Mouse (Mus musculus) brain, embryonic 14.5 days (tissue): Measurements from ENCODE around the gene Grin2a. TPM values are rescaled to one million over a fixed set of nuclear protein-coding genes. Genes with fewer than 3 reads are reported as not detected.

Experiments
- DNase-seq: peaks from one replicate; pipeline ENCODE4 v3.0.0-alpha.2; 2011; ENCODE audit warnings: low read depth
- CTCF ChIP-seq: fragments of 200-500 bp; IDR thresholded peaks from 2 replicates; pipeline ENCODE4 v1.5.1; 2012; ENCODE audit warnings: inconsistent platforms, mild to moderate bottlenecking, moderate library complexity, borderline replicate concordance; ENCODE audit not compliant: insufficient read depth, insufficient read length; ENCODE audit errors: extremely low read depth
- POLR2A ChIP-seq: fragments of 200-500 bp; IDR thresholded peaks from 2 replicates; pipeline ENCODE4 v1.6.1; 2012; ENCODE audit warnings: mild to moderate bottlenecking, inconsistent platforms, borderline replicate concordance; ENCODE audit not compliant: poor library complexity, insufficient read depth, insufficient read length, severe bottlenecking; ENCODE audit errors: extremely low read depth
- polyA plus RNA-seq: library from polyadenylated mRNA; depleted of rRNA; stranded (reverse); fragments of >200 nt; gene quantifications from 2 replicates; pipeline ENCODE4 v1.2.3, GENCODE M21; 2012

Gene Grin2a
- polyA plus RNA-seq, 1 experiment = 2.1 TPM

GRCm38 (mm10) chr16:9841496-9841895, 153.9 kb downstream of the Grin2a start:
- DNase-seq = no peak
- TF ChIP-seq CTCF = no peak
- TF ChIP-seq POLR2A = no peak

- TF ChIP-seq CTCF (no peak), POLR2A (no peak)
- no peak for DNase-seq
Measured at GRCm38 (mm10) chr16:9836542-9836941, 158.8 kb downstream of the Grin2a start.

DNA sequence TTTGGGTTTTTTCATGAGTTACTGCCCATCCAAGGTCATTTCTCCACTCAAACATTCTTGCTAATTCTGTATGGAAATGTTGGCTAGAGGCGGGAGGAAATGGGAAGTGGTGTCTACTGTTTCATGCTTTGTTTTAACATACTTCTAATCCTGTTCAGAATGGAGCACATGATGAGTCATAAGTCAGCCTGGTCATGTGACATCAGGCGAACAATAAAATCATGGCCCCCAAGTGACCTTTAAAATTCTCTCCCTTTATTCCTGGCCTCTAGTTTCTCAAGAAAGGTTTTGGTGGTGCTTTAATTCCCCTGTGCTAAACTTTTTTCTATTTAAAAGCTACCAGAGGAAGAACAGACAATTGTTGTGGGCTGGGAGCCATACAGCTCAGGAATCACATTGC, 161.1 kb downstream of the Grin2a start:
- no peak for TF ChIP-seq POLR2A
- TF ChIP-seq CTCF = no peak
- no peak for DNase-seq

- no peak for TF ChIP-seq CTCF
- no peak for TF ChIP-seq POLR2A
- DNase-seq = no peak
Measured at GRCm38 (mm10) chr16:9825110-9825483, 170.3 kb downstream of the Grin2a start.

GRCm38 (mm10) chr16:9824436-9825109, 170.8 kb downstream of the Grin2a start:
- DNase-seq = no peak
- TF ChIP-seq POLR2A (no peak), CTCF (no peak)

DNA sequence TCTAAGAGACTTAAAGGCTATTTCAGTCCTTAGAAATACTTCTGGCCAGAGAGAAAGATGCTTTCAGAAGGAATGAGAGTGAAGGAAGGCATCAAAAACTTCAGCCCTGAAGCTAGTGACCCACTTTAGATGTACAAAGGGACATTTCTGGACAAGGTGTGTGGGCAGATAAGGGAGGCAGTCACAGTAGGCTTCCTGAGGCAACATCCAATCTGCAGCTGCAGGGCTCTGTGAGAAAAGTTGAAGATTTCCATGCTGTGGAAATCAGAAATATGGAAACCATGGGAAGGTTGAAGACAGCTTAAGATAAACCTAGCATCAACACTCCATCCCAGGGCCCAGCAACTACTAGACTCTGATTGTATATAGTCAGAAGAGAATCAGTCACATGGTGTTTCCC, 171.7 kb downstream of the Grin2a start:
- TF ChIP-seq POLR2A (no peak), CTCF (no peak)
- DNase-seq = no peak

GRCm38 (mm10) chr16:9819508-9819907, 175.9 kb downstream of the Grin2a start:
- TF ChIP-seq POLR2A (no peak), CTCF (no peak)
- DNase-seq = peak; percentile 12

DNA sequence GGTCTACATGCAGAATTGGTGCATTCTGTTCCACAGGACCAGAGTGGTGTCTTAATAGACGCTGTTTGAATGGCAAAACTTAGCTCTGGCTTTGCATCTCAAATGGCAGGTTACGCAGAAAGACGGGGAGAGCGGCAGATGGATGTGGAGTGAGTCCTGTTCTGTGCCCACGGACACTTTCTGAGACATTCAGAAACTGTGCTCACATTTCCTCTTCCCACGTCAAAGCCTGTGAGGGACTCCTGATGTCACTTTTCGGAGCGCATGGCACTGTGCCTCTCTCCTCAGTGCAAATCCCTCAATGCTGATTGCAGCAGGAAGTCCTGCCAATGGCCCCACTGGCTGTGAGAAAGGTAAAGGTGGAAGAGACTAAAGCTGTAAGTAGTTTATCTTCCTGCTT, 194.0 kb downstream of the Grin2a start:
- DNase-seq = no peak
- no peak for TF ChIP-seq POLR2A
- no peak for TF ChIP-seq CTCF

DNA sequence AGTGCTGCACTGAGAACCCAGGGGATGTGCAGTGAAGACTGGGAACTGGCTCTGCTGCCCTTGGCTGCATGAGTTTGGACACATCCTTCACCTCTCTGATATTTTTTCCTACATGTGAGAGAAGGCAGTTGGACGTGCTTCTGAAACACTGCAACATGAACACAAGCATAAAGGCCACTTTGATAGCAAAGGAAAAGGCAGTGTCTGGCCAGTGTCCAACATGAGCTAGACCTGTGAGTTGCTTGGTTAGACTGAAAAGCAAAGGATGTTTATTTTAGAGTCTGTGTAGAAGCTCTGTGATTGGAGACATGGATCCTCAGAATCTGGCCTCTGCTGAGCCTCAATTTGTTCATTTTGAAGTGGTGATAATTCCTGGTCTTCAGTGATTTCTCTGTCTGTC, 195.1 kb downstream of the Grin2a start:
- no peak for DNase-seq
- no peak for TF ChIP-seq CTCF
- TF ChIP-seq POLR2A = no peak

- no peak for DNase-seq
- no peak for TF ChIP-seq POLR2A
Measured at GRCm38 (mm10) chr16:9792976-9793375, 202.4 kb downstream of the Grin2a start.

DNA sequence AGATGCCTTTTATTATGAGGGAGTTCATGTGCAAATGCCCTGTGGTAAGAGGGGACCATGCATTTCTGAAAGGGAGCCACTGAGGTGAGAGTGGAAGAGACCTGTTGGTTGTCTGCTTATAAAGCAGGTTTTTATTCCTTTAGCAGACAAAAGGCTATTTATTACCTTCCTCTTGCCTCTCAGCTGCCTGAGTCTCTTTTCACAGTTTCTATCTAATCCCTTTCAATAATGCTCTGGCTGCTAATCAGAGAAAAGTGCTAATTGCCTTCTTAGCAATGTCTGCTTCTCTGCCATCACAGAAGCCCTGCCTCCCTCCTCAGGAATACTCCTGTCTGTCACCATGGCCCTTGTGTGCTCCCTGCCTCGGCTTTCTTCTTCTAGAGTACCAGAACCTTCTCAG, 209.1 kb downstream of the Grin2a start:
- TF ChIP-seq POLR2A = no peak
- TF ChIP-seq CTCF = no peak
- peak; percentile 62 for DNase-seq

DNA sequence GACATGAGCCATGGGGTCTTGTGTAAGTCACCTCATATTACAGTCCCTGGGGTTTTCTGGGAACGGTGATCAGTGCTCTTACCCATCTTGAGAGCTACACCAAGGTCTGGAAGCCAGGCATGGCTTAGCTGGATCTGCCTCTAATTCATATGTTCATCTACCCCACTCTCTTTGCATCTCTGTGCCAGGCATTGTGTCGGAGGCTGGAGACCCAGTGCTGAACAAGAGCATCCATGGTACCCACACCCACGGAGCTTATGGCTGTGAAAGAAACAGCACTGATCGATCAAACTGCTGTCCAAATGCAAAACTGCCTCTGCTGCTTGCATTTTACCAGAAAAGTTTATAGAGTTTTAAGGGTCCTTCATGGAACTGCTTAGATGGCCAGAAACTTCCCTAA, 209.5 kb downstream of the Grin2a start:
- TF ChIP-seq POLR2A (no peak), CTCF (no peak)
- DNase-seq = no peak
